Mouse (Mus musculus) brain, adult 2 months (tissue): ENCODE results near the gene Esr1.
"Not testable (repeated sequence)": the region's sequence is repeated elsewhere in the genome, so short reads cannot be mapped to it uniquely, and the experiment has no call there.

Source experiments
- DNase-seq: peaks from one replicate; pipeline ENCODE4 v3.0.0; 2011; ENCODE audit warnings: low read depth, low spot score

Esr1 gene

GRCm38 (mm10) chr10:4683711-4684265 lies 72.4 kb downstream of the Esr1 start:
- peak; percentile 14 for DNase-seq

GRCm38 (mm10) chr10:4694336-4694865 lies 83.0 kb downstream of the Esr1 start:
- DNase-seq, result no peak

- DNase-seq, result peak; percentile 52
Measured at GRCm38 (mm10) chr10:4709915-4710314, 98.5 kb downstream of the Esr1 start.

GRCm38 (mm10) chr10:4711434-4711833 lies 100.0 kb downstream of the Esr1 start:
- no peak for DNase-seq

GRCm38 (mm10) chr10:4712061-4712908 lies 100.9 kb downstream of the Esr1 start:
- no peak for DNase-seq

GRCm38 (mm10) chr10:4713398-4713797 lies 102.0 kb downstream of the Esr1 start:
- no peak for DNase-seq

GRCm38 (mm10) chr10:4724851-4725250 lies 113.5 kb downstream of the Esr1 start:
- DNase-seq, result peak; percentile 14

GRCm38 (mm10) chr10:4726141-4726540 lies 114.7 kb downstream of the Esr1 start:
- DNase-seq, result no peak

- DNase-seq, result no peak
Measured at GRCm38 (mm10) chr10:4732328-4732727, 120.9 kb downstream of the Esr1 start.

- DNase-seq, result no peak
Measured at GRCm38 (mm10) chr10:4733987-4734386, 122.6 kb downstream of the Esr1 start.

GRCm38 (mm10) chr10:4734942-4735341 lies 123.5 kb downstream of the Esr1 start:
- no peak for DNase-seq

- DNase-seq, result peak; percentile 13
Measured at GRCm38 (mm10) chr10:4738311-4738710, 126.9 kb downstream of the Esr1 start.

GRCm38 (mm10) chr10:4751091-4751490 lies 139.7 kb downstream of the Esr1 start:
- DNase-seq, result not testable (repeated sequence)

GRCm38 (mm10) chr10:4752977-4753376 lies 141.6 kb downstream of the Esr1 start:
- no peak for DNase-seq

- DNase-seq, result no peak
Measured at GRCm38 (mm10) chr10:4775541-4775940, 164.1 kb downstream of the Esr1 start.

- no peak for DNase-seq
Measured at GRCm38 (mm10) chr10:4776007-4776713, 164.8 kb downstream of the Esr1 start.

GRCm38 (mm10) chr10:4776714-4777090 lies 165.3 kb downstream of the Esr1 start:
- no peak for DNase-seq

GRCm38 (mm10) chr10:4777996-4778395 lies 166.6 kb downstream of the Esr1 start:
- peak; percentile 20 for DNase-seq

- DNase-seq, result no peak
Measured at GRCm38 (mm10) chr10:4780926-4781325, 169.5 kb downstream of the Esr1 start.

GRCm38 (mm10) chr10:4787003-4787628 lies 175.7 kb downstream of the Esr1 start:
- DNase-seq, result no peak

GRCm38 (mm10) chr10:4798268-4798808 lies 186.9 kb downstream of the Esr1 start:
- no peak for DNase-seq

- DNase-seq, result no peak
Measured at GRCm38 (mm10) chr10:4824366-4824765, 213.0 kb downstream of the Esr1 start.
